Mouse (Mus musculus) CD8-positive naive resting alpha-beta T cell, adult 2 months (primary cell): ENCODE results near the gene Fam184a.

ENCODE experiments used
- DNase-seq, 2 experiments: peaks; one replicate each; pipeline ENCODE4 v3.0.0; 2022; ENCODE audit warnings: low read depth in 2 of 2, low spot score in 2 of 2

Gene Fam184a

GRCm38 (mm10) chr10:53598821-53599220 is 152.1 kb downstream of the Fam184a start:
- DNase-seq, result no peak

- peak; percentile 36 to 40 for DNase-seq
Observed at GRCm38 (mm10) chr10:53597121-53597881, 153.6 kb downstream of the Fam184a start.

- peak; percentile 94 to 95 for DNase-seq
Observed at GRCm38 (mm10) chr10:53596677-53597120, 154.2 kb downstream of the Fam184a start, which contains the start of gene Asf1a. TSS of gene Asf1a (plus strand) at chr10:53596757.

- peak; percentile 6 to 68 for DNase-seq
Observed at GRCm38 (mm10) chr10:53595744-53596676, 154.9 kb downstream of the Fam184a start.

GRCm38 (mm10) chr10:53585777-53586176 is 165.1 kb downstream of the Fam184a start:
- DNase-seq, result no peak
